Comparison of ENCODE assay signal across 14 mouse cellular contexts in genomic region chr4:57762424-57762823, GRCm38 (mm10). TPM values are rescaled to one million over a fixed set of nuclear protein-coding genes. Genes with fewer than 3 reads are reported as not detected.
DNase-seq lines count a peak whose midpoint lies in the region; ATAC-seq and TF ChIP-seq lines count a peak whose summit lies in the region.
"Had no signal": no experiment of that assay in that cellular context is flagged by ENCODE, and none has a peak within 500 bp of the region (broad histone marks: within the 10 kb centered on the region; RNA-seq: fewer than 3 reads in every experiment).

No protein-coding gene starts in this region.

- 65% methylated on average over 7 of the region's 7 CpGs for WGBS in embryonic facial prominence, embryonic 12.5 days
- 60% methylated on average over 7 of the region's 7 CpGs for WGBS in embryonic facial prominence, embryonic 10.5 days
- WGBS in kidney, postnatal 0 days = 58% methylated on average over 7 of the region's 7 CpGs
- 51% methylated on average over 7 of the region's 7 CpGs for WGBS in heart, embryonic 13.5 days

- H3K4me2 ChIP-seq in embryonic facial prominence, embryonic 12.5 days (replicated peaks) = no peak overlapping the region
- no peak overlapping the region for H3K4me2 ChIP-seq in kidney, postnatal 0 days (ENCODE audit: low read length)
- H3K4me2 ChIP-seq in heart, embryonic 13.5 days = no peak overlapping the region
- H3K4me2 ChIP-seq: forebrain, embryonic 15.5 days; liver, embryonic 11.5 days; neural tube, embryonic 13.5 days had no signal

- DNase-seq in embryonic facial prominence, embryonic 10.5 days (ENCODE audit: low spot score) = no peak
- DNase-seq in kidney, postnatal 0 days (ENCODE audit: low spot score) = no peak
- no peak for DNase-seq in kidney, adult 11 months
- DNase-seq in NIH3T3 (ENCODE audit: low read depth) = peak; percentile 31
- DNase-seq: B cell, adult 2 months; cerebellum, adult 18-20 months had no signal

- no peaks in the 10 kb centered on the region for H3K36me3 ChIP-seq in embryonic facial prominence, embryonic 12.5 days
- no peaks in the 10 kb centered on the region for H3K36me3 ChIP-seq in embryonic facial prominence, embryonic 10.5 days (replicated peaks)
- no peaks in the 10 kb centered on the region for H3K36me3 ChIP-seq in kidney, postnatal 0 days (ENCODE audit: insufficient read depth, low read length)
- peaks cover 19% of the 10 kb centered on the region for H3K36me3 ChIP-seq in heart, embryonic 13.5 days
- H3K36me3 ChIP-seq: forebrain, embryonic 15.5 days; neural tube, embryonic 13.5 days had no signal

- H3K4me3 ChIP-seq in embryonic facial prominence, embryonic 12.5 days = no peak overlapping the region
- no peak overlapping the region for H3K4me3 ChIP-seq in embryonic facial prominence, embryonic 10.5 days
- H3K4me3 ChIP-seq in kidney, postnatal 0 days (replicated peaks; ENCODE audit: low read depth, low read length) = no peak overlapping the region
- no peak overlapping the region for H3K4me3 ChIP-seq in heart, embryonic 13.5 days
- H3K4me3 ChIP-seq: forebrain, embryonic 15.5 days; neural tube, embryonic 13.5 days had no signal

- H3K4me1 ChIP-seq in embryonic facial prominence, embryonic 12.5 days = peaks cover 21% of the 10 kb centered on the region
- peaks cover 39% of the 10 kb centered on the region for H3K4me1 ChIP-seq in embryonic facial prominence, embryonic 10.5 days
- 0 out of 2 replicates have a peak, but pooled peaks cover 10% of the 10 kb centered on the region for H3K4me1 ChIP-seq in kidney, postnatal 0 days (replicated peaks; ENCODE audit: insufficient read depth, low read length)
- H3K4me1 ChIP-seq in heart, embryonic 13.5 days = peaks cover 64% of the 10 kb centered on the region
- H3K4me1 ChIP-seq: forebrain, embryonic 15.5 days had no signal

- H3K27ac ChIP-seq in embryonic facial prominence, embryonic 12.5 days = 0 out of 2 replicates have a peak overlapping the region, but pooled peaks have one; percentile 23
- H3K27ac ChIP-seq in embryonic facial prominence, embryonic 10.5 days (replicated peaks) = no peak overlapping the region; the same call in 1 of the 2 replicates
- H3K27ac ChIP-seq in kidney, postnatal 0 days = peak overlapping the region; percentile 47; the same call in 1 of the 2 replicates
- H3K27ac ChIP-seq in heart, embryonic 13.5 days (replicated peaks) = peak overlapping the region; percentile 92
- H3K27ac ChIP-seq: forebrain, embryonic 15.5 days; macrophage; neural tube, embryonic 13.5 days had no signal

- no peak for ATAC-seq in embryonic facial prominence, embryonic 12.5 days (ENCODE audit: insufficient number of reproducible peaks, insufficient read depth, low FRiP score, low TSS enrichment)
- no peak for ATAC-seq in kidney, postnatal 0 days (replicated peaks; ENCODE audit: low FRiP score, low read depth)
- no peak for ATAC-seq in heart, embryonic 13.5 days (ENCODE audit: extremely low read depth, insufficient number of reproducible peaks, low FRiP score, low TSS enrichment)
- ATAC-seq in CD4-positive, CD25-positive, alpha-beta regulatory T cell, adult 4 months = no peak
- ATAC-seq: forebrain, embryonic 15.5 days; intestine, embryonic 16.5 days had no signal

- H3K9me3 ChIP-seq in embryonic facial prominence, embryonic 12.5 days = no peaks in the 10 kb centered on the region
- H3K9me3 ChIP-seq in embryonic facial prominence, embryonic 10.5 days = no peaks in the 10 kb centered on the region
- H3K9me3 ChIP-seq in kidney, postnatal 0 days (replicated peaks; ENCODE audit: low read length) = no peaks in the 10 kb centered on the region
- no peaks in the 10 kb centered on the region for H3K9me3 ChIP-seq in heart, embryonic 13.5 days
- H3K9me3 ChIP-seq: forebrain, embryonic 15.5 days; neural tube, embryonic 13.5 days had no signal

- H3K27me3 ChIP-seq in embryonic facial prominence, embryonic 12.5 days = no peaks in the 10 kb centered on the region
- no peaks in the 10 kb centered on the region for H3K27me3 ChIP-seq in embryonic facial prominence, embryonic 10.5 days (replicated peaks; ENCODE audit: low read depth, poor library complexity, severe bottlenecking)
- H3K27me3 ChIP-seq in kidney, postnatal 0 days (ENCODE audit: insufficient read depth, low read length) = no peaks in the 10 kb centered on the region
- no peaks in the 10 kb centered on the region for H3K27me3 ChIP-seq in heart, embryonic 13.5 days (replicated peaks)
- H3K27me3 ChIP-seq: forebrain, embryonic 15.5 days; neural tube, embryonic 13.5 days had no signal

- H3K9ac ChIP-seq in embryonic facial prominence, embryonic 12.5 days = no peak overlapping the region
- no peak overlapping the region for H3K9ac ChIP-seq in kidney, postnatal 0 days (ENCODE audit: low read depth, low read length)
- peak overlapping the region; percentile 29; the same call in 1 of the 2 replicates for H3K9ac ChIP-seq in heart, embryonic 13.5 days
- H3K9ac ChIP-seq: forebrain, embryonic 15.5 days; neural tube, embryonic 13.5 days had no signal

- no peak for TF ChIP-seq CTCF in kidney, postnatal 0 days (IDR thresholded peaks at IDR 0.05; ENCODE audit: low read depth)

RNA-seq across cellular contexts. Expression of gene Akap2, which starts 45.0 kb away (rescaled TPM):
- polyA plus RNA-seq in embryonic facial prominence, embryonic 12.5 days (2016; fragmentation: Nextera tagmentation; extraction: Ambion mirVana) = 25.2 and 29.8 TPM in 2 replicates
- polyA plus RNA-seq in embryonic facial prominence, embryonic 10.5 days (2016; fragmentation: Nextera tagmentation; extraction: Ambion mirVana) = 21.3 and 24.7 TPM in 2 replicates
- 20.5 and 24.7 TPM in 2 replicates for polyA plus RNA-seq in kidney, postnatal 0 days (2015; fragmentation: Nextera tagmentation; extraction: Ambion mirVana)
- 41.3 and 43.1 TPM in 2 replicates for polyA plus RNA-seq in heart, embryonic 13.5 days (2015; fragmentation: Nextera tagmentation; extraction: Ambion mirVana)
- polyA plus RNA-seq in CD4-positive, CD25-positive, alpha-beta regulatory T cell, adult 4 months (2017; shearing (Covaris generic)) = 1 to 10 TPM; 4.3 to 4.5 TPM
